Mouse (Mus musculus) liver, adult 10 weeks (tissue): ENCODE results near the gene Hook2. TPM values are rescaled to one million over a fixed set of nuclear protein-coding genes. Genes with fewer than 3 reads are reported as not detected.

Experiments used
- polyA plus RNA-seq: library from polyadenylated mRNA; stranded (reverse); fragments of 350-450 nt; fragmentation: Illumina TruSeq; extraction: RNeasy Lipid Tissue Mini Kit (QIAGEN cat#74804); gene quantifications from one replicate; pipeline ENCODE4 v1.2.3, GENCODE M21; 2014; ENCODE audit warnings: low read depth, low replicate concordance

Gene Hook2
- polyA plus RNA-seq = 4.8 TPM

DNA sequence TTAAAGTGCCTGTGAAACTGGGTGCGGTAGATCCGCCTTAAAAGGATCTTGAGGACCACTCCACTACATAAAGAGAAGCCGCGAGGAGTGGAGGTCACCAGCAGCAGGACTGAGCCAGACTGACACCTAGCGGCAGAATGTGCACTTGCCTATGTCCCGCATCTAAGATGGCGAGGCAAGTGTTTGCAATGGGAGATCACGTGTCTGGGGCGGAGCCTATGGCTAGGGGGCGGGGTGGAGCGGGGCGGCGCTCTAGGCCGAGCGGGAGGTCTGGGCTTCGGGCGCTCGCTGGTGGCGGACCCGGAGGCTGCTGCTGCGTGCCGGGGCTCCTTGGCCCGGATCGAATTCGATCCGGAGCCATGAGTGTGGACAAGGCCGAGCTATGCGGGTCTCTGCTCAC is at the start of gene Hook2:
TSS of gene Hook2 (plus strand) at position 255 of the 400 bp plus-strand sequence.

DNA sequence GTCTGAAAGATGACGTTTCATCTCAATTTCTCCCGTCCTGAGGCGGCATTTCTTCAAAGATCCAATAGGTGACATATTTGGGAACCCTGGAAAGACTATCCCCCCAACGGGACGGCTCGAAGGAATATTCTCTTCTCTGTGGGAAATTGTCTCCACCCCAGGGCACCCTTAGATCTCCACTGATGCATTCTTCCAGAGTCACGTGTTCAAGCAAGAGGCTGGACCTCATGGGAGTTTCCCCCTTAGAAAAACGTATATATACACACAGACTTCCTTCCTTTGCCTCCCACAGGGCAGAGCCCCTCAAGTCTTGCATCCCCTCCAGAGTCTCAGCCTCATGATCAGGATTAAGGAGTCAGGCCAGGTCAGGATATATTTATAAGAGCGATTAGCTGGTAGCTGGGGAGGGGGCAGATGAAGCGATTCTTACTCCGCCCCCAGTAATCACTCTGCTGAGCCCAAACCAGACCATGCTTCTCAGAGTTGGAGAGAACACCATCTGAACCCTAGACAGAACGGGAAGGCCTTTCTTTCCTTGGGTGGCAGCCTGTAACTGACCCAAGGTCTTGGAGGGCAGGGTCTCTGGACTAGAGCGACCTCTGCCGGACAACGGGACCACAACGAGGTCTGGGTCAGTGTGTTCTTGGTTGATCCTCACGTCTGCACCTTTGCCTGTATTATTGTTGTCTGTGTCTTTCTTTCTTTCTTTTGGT is 43.7 kb upstream of the Hook2 start, which contains the start of gene Rtbdn:
TSS of gene Rtbdn (plus strand) at position 464 of the 713 bp plus-strand sequence.

DNA sequence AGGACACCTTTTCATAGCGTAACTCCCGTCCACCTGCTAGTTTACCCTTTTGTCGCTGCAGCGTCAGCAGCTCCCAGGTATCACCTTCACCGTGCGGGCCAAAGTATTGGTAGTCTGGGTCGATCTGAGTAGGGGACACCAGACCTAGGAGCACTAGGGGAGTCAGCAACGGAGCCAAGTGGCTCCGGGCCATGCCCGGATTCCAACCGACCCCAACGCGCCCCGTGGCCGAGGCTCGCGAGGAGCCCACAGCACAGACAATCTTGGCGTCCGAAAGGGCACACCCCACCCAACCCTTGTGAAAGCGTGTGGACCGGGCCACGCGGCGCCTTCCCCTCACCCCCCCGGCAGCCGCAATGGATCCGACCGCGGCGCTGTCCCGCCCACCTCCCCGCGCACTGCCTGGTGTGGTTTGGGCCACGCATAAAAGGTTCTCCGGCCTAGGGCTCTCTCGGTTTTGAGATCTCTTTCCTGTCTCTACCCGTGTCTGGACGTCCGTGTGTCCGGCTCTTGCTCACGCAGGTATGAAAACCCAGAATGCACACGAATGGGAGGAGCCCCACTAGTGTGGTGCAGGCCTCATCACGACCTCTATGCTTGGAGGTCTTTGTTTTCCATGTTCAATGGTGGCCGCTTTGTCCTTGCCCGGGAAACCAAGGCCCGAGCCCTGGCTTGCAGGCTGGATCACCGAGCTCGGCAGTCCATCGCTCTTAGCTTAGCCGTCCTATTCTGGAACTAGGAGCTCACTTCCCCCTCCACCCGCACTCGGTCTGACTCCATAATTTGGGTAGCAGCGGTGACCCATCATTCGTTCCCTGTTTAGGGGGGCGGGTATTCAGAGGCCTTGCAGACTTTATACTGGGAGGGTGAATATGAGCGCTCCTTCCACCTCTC is 20.9 kb upstream of the Hook2 start, which contains the start of the genes Gm49661, Prdx2 and Rnaseh2a:
TSS of gene Gm49661 (minus strand) at position 193 of the 894 bp plus-strand sequence.
TSS of gene Prdx2 (plus strand) at position 347 of the 894 bp plus-strand sequence.
TSS of gene Rnaseh2a (minus strand) at position 527 of the 894 bp plus-strand sequence.

DNA sequence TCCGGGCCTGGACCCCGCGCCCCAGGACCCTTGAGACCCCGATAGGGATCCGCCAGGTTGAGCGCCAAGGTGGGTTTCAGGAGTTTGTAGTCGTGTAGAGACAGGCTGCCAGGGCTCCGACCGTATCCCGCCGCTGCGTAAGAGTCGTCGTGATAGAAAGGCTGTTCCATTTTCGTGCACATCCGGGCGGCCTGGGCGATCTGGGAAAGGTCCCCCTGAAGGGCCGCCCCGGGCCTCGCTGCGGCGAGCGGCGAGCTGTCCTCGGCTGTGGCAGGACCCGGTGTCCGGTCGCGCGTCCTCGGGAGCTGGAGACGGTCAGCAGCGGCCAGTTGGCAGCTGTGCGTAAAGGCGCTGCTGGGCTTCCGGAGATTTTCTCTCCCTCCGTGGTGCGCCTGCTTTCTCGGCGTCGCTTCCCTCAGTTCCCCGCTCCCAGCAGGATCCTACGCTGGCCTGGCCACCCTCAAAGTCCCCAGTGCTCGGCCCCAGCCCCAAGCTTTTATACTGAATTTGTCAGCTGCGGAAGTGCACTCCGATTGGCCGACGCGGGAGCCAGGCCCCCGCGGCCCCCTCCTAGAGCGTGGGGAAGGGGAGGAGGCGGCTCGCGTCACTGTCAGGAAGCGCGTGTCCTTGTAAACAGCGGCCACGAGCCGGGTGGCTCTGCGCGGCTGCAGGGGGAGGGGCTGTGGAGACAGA is 12.0 kb upstream of the Hook2 start, which contains the start of gene Junb:
TSS of gene Junb (minus strand) at position 471 of the 693 bp plus-strand sequence.

DNA sequence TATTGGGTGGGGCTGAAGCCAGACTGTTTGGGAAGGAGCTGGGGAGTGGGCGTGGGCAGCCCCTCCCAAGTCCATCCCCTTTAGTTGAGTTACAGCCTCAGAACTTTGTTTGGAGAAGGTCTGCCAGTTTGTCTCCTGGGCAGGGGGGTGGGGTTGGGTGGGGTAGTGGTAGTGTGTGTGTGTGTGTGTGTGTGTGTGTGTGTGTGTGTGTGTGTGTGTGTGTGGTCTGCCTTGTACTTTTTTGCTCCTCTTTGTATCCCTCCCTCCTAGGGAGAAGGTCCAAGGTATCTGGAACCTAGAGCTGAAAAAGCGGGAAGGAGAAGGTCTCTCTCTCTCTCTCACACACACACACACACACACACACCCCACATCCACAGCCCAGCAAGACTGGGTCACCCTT is 24.0 kb downstream of the Hook2 start, which contains the start of gene Best2:
TSS of gene Best2 (minus strand) at position 101 of the 400 bp plus-strand sequence.

DNA sequence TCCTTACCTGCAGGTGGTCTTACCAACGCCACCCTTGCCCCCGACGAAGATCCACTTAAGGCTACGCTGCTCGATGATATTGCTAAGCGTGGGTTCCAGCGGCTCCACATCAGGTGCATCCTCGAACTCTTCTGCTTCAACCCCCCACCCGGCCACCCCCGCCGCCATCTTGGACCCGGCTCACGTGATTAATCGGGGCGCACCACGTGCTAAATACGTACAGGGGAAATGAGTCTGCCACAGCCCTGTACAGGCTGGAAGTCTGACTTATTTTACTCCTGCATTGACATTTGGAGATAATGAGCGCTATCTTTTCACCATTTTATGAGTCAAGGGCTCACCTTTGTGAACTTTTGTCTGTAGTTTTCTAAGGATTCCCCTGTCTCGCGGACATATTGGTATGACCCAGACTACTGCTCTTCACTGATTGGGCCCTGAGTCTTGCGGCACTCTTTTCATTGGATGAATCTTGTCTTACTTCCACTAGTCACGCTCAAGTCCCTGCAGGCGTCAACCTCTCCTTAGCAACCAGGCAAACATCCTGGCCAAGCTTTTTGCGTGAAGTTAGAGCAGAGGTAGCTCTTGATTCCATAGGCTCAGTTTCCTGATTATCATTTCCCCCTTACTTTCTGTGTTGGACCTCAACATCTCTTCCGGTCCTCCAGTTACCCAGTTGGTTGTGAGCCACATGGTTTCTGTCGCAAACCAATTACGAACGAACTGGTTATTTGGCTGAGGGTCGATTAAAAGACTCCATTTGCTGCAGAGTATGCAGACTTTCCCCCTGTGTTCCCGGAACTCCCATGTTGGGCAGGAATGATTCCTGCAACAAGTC is 34.9 kb downstream of the Hook2 start, which contains the start of gene Asna1:
TSS of gene Asna1 (minus strand) at position 184 of the 835 bp plus-strand sequence.

DNA sequence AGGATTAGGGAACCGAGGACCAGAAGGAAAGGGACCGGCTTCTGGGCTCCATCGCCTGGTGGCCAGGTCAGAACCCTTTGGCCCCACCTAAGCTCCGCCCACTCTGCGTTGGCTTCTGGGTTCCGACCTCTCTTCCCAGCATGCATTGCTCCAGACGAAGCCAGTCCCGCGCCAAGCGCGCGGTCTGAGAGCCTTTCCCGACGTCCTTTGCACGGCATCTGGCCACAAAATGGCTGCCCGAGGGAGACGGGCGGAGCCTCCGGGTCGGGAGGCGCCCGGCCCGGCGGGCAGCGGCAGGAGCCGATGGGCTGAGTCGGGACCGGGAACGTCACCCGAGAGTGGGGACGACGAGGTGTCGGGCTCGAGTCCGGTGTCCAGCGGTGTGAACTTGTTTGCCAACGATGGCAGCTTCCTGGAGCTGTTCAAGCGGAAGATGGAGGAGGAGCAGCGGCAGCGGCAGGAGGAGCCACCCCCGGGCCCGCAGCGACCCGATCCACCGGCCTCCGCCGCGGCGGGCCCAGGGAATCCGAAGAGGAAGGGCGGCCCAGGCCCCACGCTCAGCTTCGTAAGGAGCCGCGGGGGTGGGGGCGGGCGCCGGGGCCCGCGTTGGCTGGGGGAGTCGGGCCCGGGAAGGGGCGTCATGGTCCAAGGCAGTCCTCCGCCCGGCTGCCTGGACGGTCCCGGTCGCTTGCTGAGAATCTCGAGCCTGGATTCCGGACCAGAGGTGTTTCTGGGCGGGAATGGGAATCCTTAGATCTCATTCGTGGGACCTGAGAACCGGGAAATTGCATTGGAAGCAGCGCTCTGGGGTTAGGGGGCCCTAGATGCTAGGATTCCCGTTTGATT is 36.5 kb downstream of the Hook2 start, which contains the start of gene Trir:
TSS of gene Trir (plus strand) at position 154 of the 846 bp plus-strand sequence.

DNA sequence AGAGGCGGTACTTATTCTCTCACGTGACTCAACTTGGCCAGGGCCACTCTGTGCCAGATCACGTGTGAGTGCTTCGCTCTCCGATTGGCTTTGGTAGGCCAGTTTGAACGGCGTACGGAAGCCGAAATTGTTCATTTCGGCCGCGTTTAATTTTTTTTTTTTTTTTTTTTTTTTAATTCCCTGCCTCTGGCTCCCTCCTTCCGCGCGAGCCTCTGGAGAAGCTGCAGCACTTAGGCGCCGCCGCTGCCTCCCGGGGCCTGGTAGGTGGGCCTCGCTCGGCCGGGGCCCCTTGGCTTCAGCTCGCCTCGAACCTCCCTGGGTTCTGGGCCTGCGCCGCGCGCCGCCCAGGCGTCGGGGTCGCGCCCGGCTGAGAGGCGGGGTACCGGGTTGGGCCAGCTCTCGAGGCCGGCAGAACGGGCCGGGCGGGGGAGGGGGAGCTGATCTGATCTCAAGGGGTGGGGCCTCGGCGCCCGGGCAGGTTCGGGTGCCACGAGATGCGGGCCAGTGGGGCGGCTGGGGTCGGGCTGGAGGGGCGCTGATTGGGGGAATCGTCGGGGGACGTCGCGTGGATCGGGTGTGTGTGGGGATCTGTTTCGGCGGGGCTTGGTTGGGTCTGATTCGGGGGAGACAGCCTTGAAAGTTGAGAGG is 46.4 kb downstream of the Hook2 start, which contains the start of gene Tnpo2:
TSS of gene Tnpo2 (plus strand) at position 198 of the 648 bp plus-strand sequence.

Other genes with a start within 250 kb of the Hook2 start
- gene Nfix, start 190.3 kb upstream of the Hook2 start, polyA plus RNA-seq = 13.6 TPM
- 1.3 TPM for gene Dand5, start 167.8 kb upstream of the Hook2 start, polyA plus RNA-seq
- gene Gadd45gip1, start 159.1 kb upstream of the Hook2 start, polyA plus RNA-seq = 0.74 TPM
- gene Rad23a, start 149.9 kb upstream of the Hook2 start, polyA plus RNA-seq = 9.8 TPM
- 778 TPM for gene Calr, start 143.7 kb upstream of the Hook2 start, polyA plus RNA-seq
- gene Farsa, start 133.6 kb upstream of the Hook2 start, polyA plus RNA-seq = 2.9 TPM
- gene Syce2, start 118.5 kb upstream of the Hook2 start, polyA plus RNA-seq = 1.8 TPM
- gene Gcdh, start 96.7 kb upstream of the Hook2 start, polyA plus RNA-seq = 511 TPM
- gene Klf1, start 88.7 kb upstream of the Hook2 start, polyA plus RNA-seq = 1.0 TPM
- gene Dnase2a, start 82.0 kb upstream of the Hook2 start, polyA plus RNA-seq = 9.4 TPM
- gene Mast1, start 53.2 kb upstream of the Hook2 start, polyA plus RNA-seq = not detected
- not detected for gene Rtbdn, start 43.6 kb upstream of the Hook2 start, polyA plus RNA-seq
- not detected for gene Gm49661, start 21.2 kb upstream of the Hook2 start, polyA plus RNA-seq
- gene Prdx2, start 21.0 kb upstream of the Hook2 start, polyA plus RNA-seq = 42.1 TPM
- 2.5 TPM for gene Rnaseh2a, start 20.8 kb upstream of the Hook2 start, polyA plus RNA-seq
- 0.50 TPM for gene Junb, start 11.9 kb upstream of the Hook2 start, polyA plus RNA-seq
- gene Best2, start 23.9 kb downstream of the Hook2 start, polyA plus RNA-seq = not detected
- 7.6 TPM for gene Asna1, start 34.7 kb downstream of the Hook2 start, polyA plus RNA-seq
- 16.7 TPM for gene Trir, start 36.2 kb downstream of the Hook2 start, polyA plus RNA-seq
- gene Tnpo2, start 46.3 kb downstream of the Hook2 start, polyA plus RNA-seq = 5.4 TPM
- 2.5 TPM for gene Fbxw9, start 69.5 kb downstream of the Hook2 start, polyA plus RNA-seq
- gene Gm5741, start 77.4 kb downstream of the Hook2 start, polyA plus RNA-seq = not detected
- 7.5 TPM for gene Dhps, start 81.2 kb downstream of the Hook2 start, polyA plus RNA-seq
- 11.6 TPM for gene Wdr83os, start 90.1 kb downstream of the Hook2 start, polyA plus RNA-seq
- 2.8 TPM for gene Wdr83, start 90.7 kb downstream of the Hook2 start, polyA plus RNA-seq
- 12.2 TPM for gene Man2b1, start 92.7 kb downstream of the Hook2 start, polyA plus RNA-seq
- gene Zfp791, start 132.5 kb downstream of the Hook2 start, polyA plus RNA-seq = 1.7 TPM
- not detected for gene Cks1brt, start 161.3 kb downstream of the Hook2 start, polyA plus RNA-seq
- gene Olfr371, start 235.4 kb downstream of the Hook2 start, polyA plus RNA-seq = not detected